Mouse (Mus musculus) hindbrain, postnatal 0 days (tissue): ENCODE results near the gene Dhrs1. TPM values are rescaled to one million over a fixed set of nuclear protein-coding genes. Genes with fewer than 3 reads are reported as not detected.

ENCODE experiments used
- ATAC-seq: fragments of 200-750 bp; cut with Nextera tagmentation; 2 replicates; pipeline ENCODE4 v1.8.0; 2017; ENCODE audit warnings: mild to moderate bottlenecking, moderate TSS enrichment, moderate library complexity
- DNase-seq: peaks from one replicate; pipeline ENCODE4 v3.0.0-alpha.2; 2015; ENCODE audit warnings: low spot score
- H3K27ac ChIP-seq: fragments of 300-500 bp; sonication (generic); 2 replicates; pipeline ENCODE4 v1.5.1; 2014; ENCODE audit warnings: mild to moderate bottlenecking
- H3K27me3 ChIP-seq: fragments of 300-500 bp; sonication (generic); 2 replicates; pipeline ENCODE4 v1.6.1; 2014; ENCODE audit warnings: low read length, mixed read lengths; ENCODE audit not compliant: insufficient read depth
- H3K36me3 ChIP-seq: fragments of 300-500 bp; sonication (generic); 2 replicates; pipeline ENCODE4 v1.6.1; 2014; ENCODE audit warnings: low read length, mixed read lengths; ENCODE audit not compliant: insufficient read depth
- H3K4me1 ChIP-seq: fragments of 300-500 bp; sonication (generic); 2 replicates; pipeline ENCODE4 v1.6.1; 2014; ENCODE audit warnings: antibody characterized with exemption, low read length, mixed read lengths; ENCODE audit not compliant: insufficient read depth
- H3K4me2 ChIP-seq: fragments of 300-500 bp; sonication (generic); 2 replicates; pipeline ENCODE4 v1.6.1; 2014; ENCODE audit warnings: low read depth, mild to moderate bottlenecking, low read length, moderate library complexity, mixed read lengths
- H3K4me3 ChIP-seq: fragments of 300-500 bp; sonication (generic); 2 replicates; pipeline ENCODE4 v1.5.1; 2014; ENCODE audit warnings: low read length
- H3K9ac ChIP-seq: fragments of 300-500 bp; sonication (generic); replicated peaks from 2 replicates; pipeline ENCODE4 v1.6.1; 2014; ENCODE audit warnings: mild to moderate bottlenecking, low read length, moderate library complexity, mixed read lengths
- H3K9me3 ChIP-seq: fragments of 300-500 bp; sonication (generic); 2 replicates; pipeline ENCODE4 v1.6.1; 2016; ENCODE audit warnings: low read length, mixed read lengths
- CTCF ChIP-seq: IDR thresholded peaks from 2 replicates; pipeline ENCODE4 v1.5.1; 2016; ENCODE audit warnings: antibody characterized with exemption, control low read depth, low read depth
- WGBS: fragments of 180-500 bp; shearing (Covaris S2); extraction: QIAGEN DNeasy Blood & Tissue Kit; methylation state at CpG from one replicate; pipeline ENCODE4 v1.1.7; 2014; 5-methylcytosine and 5-hydroxymethylcytosine counted together
- polyA plus RNA-seq: library from polyadenylated mRNA; unstranded; fragments of >200 nt; fragmentation: Nextera tagmentation; extraction: Ambion mirVana; gene quantifications from 2 replicates; pipeline ENCODE4 v1.2.1, GENCODE M21; 2015
- total RNA-seq: library from RNA; depleted of rRNA; stranded (reverse); fragments of >200 nt; gene quantifications from 2 replicates; pipeline ENCODE4 v1.2.3, GENCODE M21; 2014

Gene Dhrs1
- total and polyA plus RNA-seq, 2 experiments from 2014 or later, result 69.2 to 88.3 TPM

DNA sequence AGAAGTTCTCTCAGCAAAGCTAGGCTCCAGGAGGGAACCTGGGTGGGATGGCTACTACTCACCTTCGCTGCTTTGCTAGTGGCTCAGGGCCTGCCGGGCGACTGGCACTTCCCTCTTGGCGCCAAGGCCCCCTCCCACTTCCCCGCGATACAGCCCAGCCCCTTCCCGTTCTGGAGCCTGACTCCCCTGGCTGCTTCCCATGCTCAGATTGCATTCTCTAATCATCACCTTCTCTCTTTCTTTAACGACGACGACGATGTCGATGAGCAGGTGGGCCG is 38.4 kb upstream of the Dhrs1 start, which contains the start of gene Adcy4:
Gene Adcy4 (minus strand): TSS at position 138 of the 278 bp plus-strand sequence.
- Histone ChIP-seq H3K4me2 (peak within 1 kb of the TSS; percentile 57), H3K36me3 (no peaks in the 10 kb centered on the region), H3K9ac (no peak within 1 kb of the TSS), H3K27ac (no peak within 1 kb of the TSS; the same call in 1 of the 2 replicates), H3K27me3 (peaks cover 63% of the 10 kb centered on the region), H3K9me3 (no peaks in the 10 kb centered on the region), H3K4me3 (peak within 1 kb of the TSS; percentile 29), H3K4me1 (peaks cover 9% of the 10 kb centered on the region; the same call in 1 of the 2 replicates)
- WGBS, result 4% methylated on average over 13 of the region's 13 CpGs
- no peak for TF ChIP-seq CTCF
- no peak for ATAC-seq
- DNase-seq, result no peak

DNA sequence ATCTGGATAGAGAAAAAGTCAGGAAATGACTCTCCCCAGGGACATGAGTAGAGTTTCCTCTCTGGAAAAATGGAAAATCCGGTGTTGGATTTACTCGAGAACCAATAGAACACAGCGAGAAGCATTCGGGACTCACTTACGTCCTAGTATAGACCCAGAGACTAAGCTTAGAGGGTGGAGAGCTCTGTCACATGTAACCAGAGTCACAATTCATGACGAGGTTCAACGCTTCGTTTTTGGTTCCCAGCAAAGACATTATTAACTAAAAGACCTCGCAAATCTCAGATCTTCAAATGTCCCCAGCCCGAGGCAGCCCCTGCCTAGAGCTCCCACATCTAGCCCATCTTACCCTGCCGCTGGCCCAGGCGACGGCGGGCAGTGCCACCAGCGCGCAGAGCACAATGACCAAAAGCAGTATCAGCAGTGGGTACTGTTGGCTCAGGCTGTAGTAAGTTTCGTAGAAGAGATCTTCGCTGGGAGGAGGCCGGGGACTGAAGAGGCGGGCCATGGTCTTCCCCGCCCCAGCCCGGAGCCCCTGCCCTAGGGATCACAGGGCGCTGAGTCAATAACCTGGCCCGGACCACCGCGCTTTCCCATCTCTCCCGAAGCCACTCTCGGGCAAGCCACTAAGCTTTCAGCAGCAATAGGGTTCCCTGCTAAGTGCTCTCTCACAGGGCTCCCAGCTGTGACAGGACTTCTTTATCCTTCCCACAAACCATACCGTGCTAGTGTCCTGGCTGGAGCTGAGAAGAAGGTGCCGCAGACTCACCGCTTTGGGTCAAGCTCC is 37.9 kb upstream of the Dhrs1 start:
- Histone ChIP-seq H3K4me2 (peak overlapping the region; percentile 57), H3K9ac (no peak overlapping the region), H3K27me3 (peaks cover 58% of the 10 kb centered on the region), H3K4me1 (peaks cover 9% of the 10 kb centered on the region; the same call in 1 of the 2 replicates), H3K4me3 (peak overlapping the region; percentile 29), H3K9me3 (no peaks in the 10 kb centered on the region), H3K27ac (no peak overlapping the region; the same call in 1 of the 2 replicates), H3K36me3 (no peaks in the 10 kb centered on the region)
- no peak for TF ChIP-seq CTCF
- ATAC-seq (no peak), DNase-seq (peak; percentile 67)
- WGBS, result 2% methylated on average over 31 of the region's 31 CpGs

DNA sequence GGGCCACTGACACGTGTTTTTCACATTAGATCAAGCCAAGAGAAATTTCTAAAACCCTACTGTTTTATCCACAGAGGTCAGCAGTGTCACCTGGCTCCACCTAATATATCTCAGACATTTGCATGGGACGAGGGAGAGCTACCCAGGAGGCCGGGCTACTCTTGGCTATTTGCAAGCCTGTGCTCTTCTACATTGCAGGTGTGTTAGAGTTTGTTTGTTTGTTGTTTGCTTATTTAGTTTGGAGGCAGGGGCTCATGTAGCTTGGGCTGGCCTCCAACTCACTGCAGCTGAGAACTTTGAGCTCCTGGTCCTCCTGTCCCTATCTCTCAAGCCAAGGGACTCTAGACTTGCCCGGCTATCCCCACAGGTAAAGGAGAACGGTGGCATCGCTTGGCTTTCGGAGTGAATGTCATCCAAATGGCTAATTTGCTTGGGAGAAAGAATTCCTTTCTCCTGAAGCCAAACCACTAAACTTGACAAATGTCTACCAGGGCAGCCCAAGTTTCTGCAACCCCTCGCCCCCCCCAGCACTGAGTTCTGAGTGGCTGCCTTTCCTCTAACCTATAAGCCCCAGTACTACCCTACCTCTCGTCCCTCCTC is 37.0 kb upstream of the Dhrs1 start:
- peaks cover 51% of the 10 kb centered on the region for H3K27me3 ChIP-seq
- DNase-seq, result no peak
- peaks cover 9% of the 10 kb centered on the region; the same call in 1 of the 2 replicates for H3K4me1 ChIP-seq
- 52% methylated on average over 9 of the region's 9 CpGs for WGBS
- ATAC-seq, result no peak
- no peak overlapping the region; the same call in 1 of the 2 replicates for H3K4me3 ChIP-seq
- H3K9ac ChIP-seq, result no peak overlapping the region
- TF ChIP-seq CTCF, result no peak
- H3K27ac ChIP-seq, result no peak overlapping the region
- peak overlapping the region; percentile 57 for H3K4me2 ChIP-seq
- H3K9me3 ChIP-seq, result no peaks in the 10 kb centered on the region
- no peaks in the 10 kb centered on the region for H3K36me3 ChIP-seq

DNA sequence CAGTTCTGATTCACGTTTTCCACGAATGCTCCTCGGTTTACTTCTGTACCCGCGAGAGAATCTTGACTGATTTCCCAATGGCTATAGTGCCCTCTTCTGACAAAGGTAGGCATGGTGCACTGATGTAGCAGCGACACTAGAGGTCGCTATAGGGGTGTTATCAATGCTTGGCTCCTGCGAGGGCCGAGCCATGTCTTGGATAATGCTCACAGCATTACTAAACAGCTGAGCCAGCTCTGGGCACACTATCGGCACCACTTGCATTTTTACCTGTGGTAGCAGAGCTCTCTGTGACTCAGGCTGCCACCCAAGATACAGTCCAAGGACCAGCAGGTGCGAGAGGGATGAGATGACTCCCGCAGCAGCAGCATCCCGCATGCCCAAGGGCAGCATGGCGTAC is 35.8 kb upstream of the Dhrs1 start:
- H3K36me3 ChIP-seq, result no peaks in the 10 kb centered on the region
- DNase-seq (peak; percentile 92), ATAC-seq (peak; percentile 83)
- H3K27me3 ChIP-seq, result peaks cover 42% of the 10 kb centered on the region
- H3K4me1 ChIP-seq, result peaks cover 9% of the 10 kb centered on the region; the same call in 1 of the 2 replicates
- no peak overlapping the region for H3K27ac ChIP-seq
- H3K4me2 ChIP-seq, result peak overlapping the region; percentile 47
- WGBS, result 15% methylated on average over 14 of the region's 14 CpGs
- H3K9ac ChIP-seq, result no peak overlapping the region
- no peaks in the 10 kb centered on the region for H3K9me3 ChIP-seq
- peak overlapping the region; percentile 21 for H3K4me3 ChIP-seq
- TF ChIP-seq CTCF, result peak; percentile 99

DNA sequence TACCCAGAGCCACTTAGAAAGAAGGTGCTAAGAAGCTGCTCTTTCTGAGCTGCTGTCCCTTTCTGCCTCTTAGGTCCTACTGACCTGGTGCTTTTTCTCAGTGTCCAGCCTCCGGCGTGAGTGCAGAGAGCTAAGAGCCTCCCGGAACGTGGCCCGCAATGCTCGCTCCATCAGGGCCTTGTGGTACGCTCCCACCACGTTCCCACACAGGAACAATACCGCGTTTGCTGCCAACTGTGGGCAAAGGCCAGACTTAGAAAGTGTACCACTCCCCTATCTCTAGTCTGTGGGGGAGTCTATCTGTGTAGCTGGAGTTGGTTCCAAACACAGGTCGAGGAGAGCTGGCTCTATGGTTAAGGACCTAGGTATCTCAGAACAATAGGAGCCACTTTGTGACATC is 35.2 kb upstream of the Dhrs1 start:
- 82% methylated on average over 11 of the region's 11 CpGs for WGBS
- Histone ChIP-seq H3K36me3 (no peaks in the 10 kb centered on the region), H3K27me3 (peaks cover 37% of the 10 kb centered on the region), H3K4me1 (peaks cover 9% of the 10 kb centered on the region; the same call in 1 of the 2 replicates), H3K27ac (no peak overlapping the region), H3K4me2 (peak overlapping the region; percentile 47; the same call in 1 of the 2 replicates), H3K9me3 (no peaks in the 10 kb centered on the region), H3K4me3 (no peak overlapping the region), H3K9ac (no peak overlapping the region)
- no peak for TF ChIP-seq CTCF
- ATAC-seq (no peak), DNase-seq (no peak)

DNA sequence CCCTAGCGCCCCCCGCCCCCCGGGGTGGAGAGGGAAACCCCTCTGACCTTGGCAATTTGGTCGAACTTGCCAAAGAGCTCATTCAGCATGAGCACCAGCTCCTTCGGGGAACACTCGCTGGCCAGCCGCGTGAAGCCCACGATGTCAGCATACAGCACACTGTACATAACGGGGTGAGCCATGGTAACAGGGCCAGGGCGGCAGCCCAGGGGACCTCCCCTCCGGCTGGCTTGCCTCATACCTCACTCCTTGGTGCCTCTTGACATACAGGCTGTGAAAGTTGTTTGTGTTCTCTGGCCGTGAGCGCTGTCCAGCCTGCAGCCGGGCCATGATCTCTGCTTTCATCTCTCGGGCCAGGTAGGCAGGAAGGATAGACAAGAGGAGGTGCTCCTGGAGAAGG is 34.2 kb upstream of the Dhrs1 start:
- no peaks in the 10 kb centered on the region for H3K36me3 ChIP-seq
- H3K4me2 ChIP-seq, result no peak overlapping the region
- DNase-seq (no peak), ATAC-seq (no peak; the same call in 1 of the 2 replicates)
- 69% methylated on average over 16 of the region's 16 CpGs for WGBS
- H3K9ac ChIP-seq, result no peak overlapping the region
- no peak overlapping the region for H3K4me3 ChIP-seq
- H3K9me3 ChIP-seq, result no peaks in the 10 kb centered on the region
- H3K4me1 ChIP-seq, result peaks cover 9% of the 10 kb centered on the region; the same call in 1 of the 2 replicates
- peaks cover 30% of the 10 kb centered on the region for H3K27me3 ChIP-seq
- no peak overlapping the region for H3K27ac ChIP-seq
- TF ChIP-seq CTCF, result no peak
